Mouse (Mus musculus) liver, embryonic 13.5 days (tissue): ENCODE results near the gene Zcchc10. TPM values are rescaled to one million over a fixed set of nuclear protein-coding genes. Genes with fewer than 3 reads are reported as not detected.

Source experiments
- polyA plus RNA-seq: library from polyadenylated mRNA; unstranded; fragments of >200 nt; fragmentation: Nextera tagmentation; extraction: Ambion mirVana; gene quantifications from 2 replicates; pipeline ENCODE4 v1.2.1, GENCODE M21; 2015

Gene Zcchc10
- polyA plus RNA-seq, 1 experiment from 2014 or later = 15.1 TPM

Other genes starting within 250 kb of the Zcchc10 start
- 67.8 and 84.7 TPM in 2 replicates for gene Hspa4, start 24.2 kb upstream of the Zcchc10 start, polyA plus RNA-seq
- gene Aff4, start 26.2 kb downstream of the Zcchc10 start, polyA plus RNA-seq = 6.5 and 9.4 TPM in 2 replicates
- 11.3 and 13.8 TPM in 2 replicates for gene Leap2, start 98.5 kb downstream of the Zcchc10 start, polyA plus RNA-seq
- 611 and 667 TPM in 2 replicates for gene Uqcrq, start 106.2 kb downstream of the Zcchc10 start, polyA plus RNA-seq
- 0.12 and 0.28 TPM in 2 replicates for gene Gdf9, start 106.3 kb downstream of the Zcchc10 start, polyA plus RNA-seq
- gene Gm10447, start 132.4 kb downstream of the Zcchc10 start, polyA plus RNA-seq = 0.07 TPM in 2 replicates
- gene Shroom1, start 132.5 kb downstream of the Zcchc10 start, polyA plus RNA-seq = 1.5 and 1.6 TPM in 2 replicates
- gene Gm9837, start 145.8 kb downstream of the Zcchc10 start, polyA plus RNA-seq = not detected in 2 replicates
- 0.53 and 0.59 TPM in 2 replicates for gene Gm9945, start 155.5 kb downstream of the Zcchc10 start, polyA plus RNA-seq
- 11.0 and 13.2 TPM in 2 replicates for gene Sowaha, start 155.6 kb downstream of the Zcchc10 start, polyA plus RNA-seq
- 21.9 and 26.6 TPM in 2 replicates for gene Sept8, start 194.6 kb downstream of the Zcchc10 start, polyA plus RNA-seq
- 13.3 and 13.8 TPM in 2 replicates for gene Kif3a, start 242.7 kb downstream of the Zcchc10 start, polyA plus RNA-seq